Mouse (Mus musculus) olfactory bulb, adult 2 months (tissue): Measurements from ENCODE around the gene Sdhc. TPM values are rescaled to one million over a fixed set of nuclear protein-coding genes. Genes with fewer than 3 reads are reported as not detected.
A peak's percentile ranks its signal among the peaks of the same experiment; 100 is the strongest.

ENCODE experiments used
- H3K27ac ChIP-seq: fragments of 200-500 bp; 2 replicates; pipeline ENCODE4 v1.5.1; 2012; ENCODE audit warnings: low read depth, low read length; ENCODE audit not compliant: insufficient read depth
- H3K4me1 ChIP-seq: fragments of 200-500 bp; 2 replicates; pipeline ENCODE4 v1.6.1; 2012; ENCODE audit warnings: low read length; ENCODE audit not compliant: control insufficient read depth, insufficient read depth
- H3K4me3 ChIP-seq: fragments of 200-500 bp; 2 replicates; pipeline ENCODE4 v1.5.1; 2012; ENCODE audit warnings: mild to moderate bottlenecking, low read depth, low read length, moderate library complexity; ENCODE audit not compliant: insufficient read depth
- CTCF ChIP-seq: fragments of 200-500 bp; IDR thresholded peaks from 2 replicates; pipeline ENCODE4 v1.5.1; 2012; ENCODE audit warnings: low read depth, mild to moderate bottlenecking, low read length, moderate library complexity; ENCODE audit not compliant: insufficient read depth
- POLR2A ChIP-seq: fragments of 200-500 bp; IDR thresholded peaks from 2 replicates; pipeline ENCODE4 v1.6.1; 2012; ENCODE audit warnings: mild to moderate bottlenecking, low read depth, low read length, moderate library complexity; ENCODE audit not compliant: insufficient read depth
- WGBS: fragments of 180-500 bp; shearing (Covaris S2); methylation state at CpG from one replicate; pipeline ENCODE4 v1.1.7; 2018; 5-methylcytosine and 5-hydroxymethylcytosine counted together
- polyA plus RNA-seq: library from polyadenylated mRNA; stranded (reverse); fragments of >200 nt; gene quantifications from 2 replicates; pipeline ENCODE4 v1.2.4, GENCODE M21; 2012; ENCODE audit warnings: low replicate concordance; ENCODE audit not compliant: missing spikeins, insufficient read depth, insufficient read length

Sdhc gene
- polyA plus RNA-seq = not detected in 2 replicates

- under 1% methylated on average over 34 of the region's 34 CpGs for WGBS
- peaks cover 8% of the 10 kb centered on the region for H3K4me1 ChIP-seq
- H3K4me3 ChIP-seq = peak within 1 kb of the TSS; percentile 98
- TF ChIP-seq CTCF (no peak), POLR2A (peak; percentile 87)
- peak within 1 kb of the TSS; percentile 96 for H3K27ac ChIP-seq
These were observed at the start of gene Sdhc, which contains the start of gene Mpz for GRCm38 (mm10) chr1:171149974-171150760. Gene Sdhc, minus strand, starts transcription at chr1:171150603. Gene Mpz, plus strand, starts transcription at chr1:171150711.

- no peak overlapping the region for H3K4me3 ChIP-seq
- TF ChIP-seq POLR2A = no peak
- TF ChIP-seq CTCF = no peak
- H3K4me1 ChIP-seq = no peaks in the 10 kb centered on the region
- no peak overlapping the region for H3K27ac ChIP-seq
- WGBS = 58% methylated on average over 1 of the region's 1 CpGs
These were observed 49.1 kb upstream of the Sdhc start for GRCm38 (mm10) chr1:171199532-171199931.

GRCm38 (mm10) chr1:171195887-171196397 is 45.5 kb upstream of the Sdhc start, which contains the start of gene Pcp4l1:
Gene Pcp4l1, minus strand, starts transcription at chr1:171196268.
- WGBS = under 1% methylated on average over 33 of the region's 33 CpGs
- TF ChIP-seq CTCF (no peak), POLR2A (peak; percentile 94)
- H3K27ac ChIP-seq = peak within 1 kb of the TSS; percentile 77

GRCm38 (mm10) chr1:171195046-171195822 is 44.8 kb upstream of the Sdhc start:
- Histone ChIP-seq H3K4me1 (peaks cover 8% of the 10 kb centered on the region), H3K27ac (peak overlapping the region; percentile 77), H3K4me3 (peak overlapping the region; percentile 79)
- WGBS = 12% methylated on average over 20 of the region's 20 CpGs
- TF ChIP-seq POLR2A (no peak), CTCF (no peak)

More at GRCm38 (mm10) chr1:171195887-171196397, 45.5 kb upstream of the Sdhc start, which contains the start of gene Pcp4l1:
- H3K4me1 ChIP-seq = peaks cover 4% of the 10 kb centered on the region
- H3K4me3 ChIP-seq = peak within 1 kb of the TSS; percentile 79

- Histone ChIP-seq H3K4me1 (peaks cover 16% of the 10 kb centered on the region), H3K4me3 (peak overlapping the region; percentile 39), H3K27ac (peak overlapping the region; percentile 99)
- 25% methylated on average over 11 of the region's 11 CpGs for WGBS
- TF ChIP-seq POLR2A = no peak
- TF ChIP-seq CTCF = no peak
These were observed 43.8 kb upstream of the Sdhc start for GRCm38 (mm10) chr1:171193911-171194830.

- WGBS = 4% methylated on average over 18 of the region's 18 CpGs
- Histone ChIP-seq H3K4me3 (peak overlapping the region; percentile 68), H3K4me1 (peaks cover 20% of the 10 kb centered on the region), H3K27ac (peak overlapping the region; percentile 99)
- no peak for TF ChIP-seq CTCF
- TF ChIP-seq POLR2A = no peak
These were observed 42.9 kb upstream of the Sdhc start for GRCm38 (mm10) chr1:171193093-171193840.

GRCm38 (mm10) chr1:171192283-171192682 is 41.9 kb upstream of the Sdhc start:
- peaks cover 25% of the 10 kb centered on the region for H3K4me1 ChIP-seq
- peak overlapping the region; percentile 88 for H3K27ac ChIP-seq
- peak overlapping the region; percentile 44 for H3K4me3 ChIP-seq
- no peak for TF ChIP-seq CTCF
- no peak for TF ChIP-seq POLR2A
- WGBS = 30% methylated on average over 10 of the region's 10 CpGs

GRCm38 (mm10) chr1:171190832-171191231 is 40.4 kb upstream of the Sdhc start:
- TF ChIP-seq POLR2A = no peak
- no peak for TF ChIP-seq CTCF
- WGBS = 93% methylated on average over 9 of the region's 9 CpGs
- Histone ChIP-seq H3K27ac (peak overlapping the region; percentile 94), H3K4me3 (no peak overlapping the region), H3K4me1 (peaks cover 34% of the 10 kb centered on the region)
